Mouse (Mus musculus): ENCODE data around the gene Shisa8. TPM values are rescaled to one million over a fixed set of nuclear protein-coding genes. Genes with fewer than 3 reads are reported as not detected.

Gene Shisa8
- polyA plus RNA-seq (2012; fragmentation: generic; extraction: Trizol): 0.06 TPM
- long read RNA-seq, experiment 1: 0 reads
- long read RNA-seq, experiment 2: 0 reads

DNA sequence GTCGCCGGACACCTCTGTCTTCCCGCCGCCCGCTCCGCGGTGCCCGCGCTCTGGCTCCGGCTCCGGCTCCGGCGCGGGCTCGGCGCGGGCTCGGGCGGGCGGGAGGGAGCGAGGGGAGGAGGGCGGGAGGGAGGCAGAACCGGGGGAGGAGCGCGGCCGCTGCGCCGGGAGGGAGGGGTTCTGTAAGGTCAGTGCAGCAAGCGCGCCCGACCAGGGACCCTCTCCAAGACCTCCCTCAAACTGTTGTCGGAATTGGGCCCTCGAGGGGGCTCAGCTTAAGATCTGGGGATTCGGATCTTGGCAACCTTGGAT lies at the start of gene Shisa8:
Gene Shisa8 (minus strand): TSS at position 64 of the 312 bp plus-strand sequence.
- no peaks in the 10 kb centered on the region for H3K79me3 ChIP-seq (ENCODE audit: low read depth)
- no peak for TF ChIP-seq FOSL1 (IDR thresholded peaks at IDR 0.05; ENCODE audit: insufficient read depth, low read length, poor library complexity, severe bottlenecking)
- no peak for TF ChIP-seq MYOG (IDR thresholded peaks at IDR 0.05; ENCODE audit: control insufficient read depth, extremely low read depth, insufficient read length)
- no peak for TF ChIP-seq CTCF (IDR thresholded peaks at IDR 0.05; ENCODE audit: control insufficient read depth, insufficient read depth, insufficient read length)
- no peak for TF ChIP-seq USF1 (IDR thresholded peaks at IDR 0.05; ENCODE audit: low read depth)
- TF ChIP-seq CEBPB (IDR thresholded peaks at IDR 0.05; ENCODE audit: low read depth): no peak
- no peak for TF ChIP-seq MAX (IDR thresholded peaks at IDR 0.05)
- TF ChIP-seq MYOD1 (IDR thresholded peaks at IDR 0.05; ENCODE audit: control insufficient read depth, insufficient read length, low read depth): no peak
- H3K36me3 ChIP-seq (ENCODE audit: control insufficient read depth, insufficient read depth): no peaks in the 10 kb centered on the region
- no peak within 1 kb of the TSS for H3ac ChIP-seq (ENCODE audit: control insufficient read depth, insufficient read length, low read depth)
- H3K79me2 ChIP-seq (ENCODE audit: control insufficient read depth, insufficient read depth): no peaks in the 10 kb centered on the region
- no peak within 1 kb of the TSS for H3K4me3 ChIP-seq (ENCODE audit: insufficient read depth, poor library complexity, severe bottlenecking)
- peaks cover 38% of the 10 kb centered on the region for H3K27me3 ChIP-seq (ENCODE audit: control insufficient read depth, insufficient read depth, insufficient read length)

DNA sequence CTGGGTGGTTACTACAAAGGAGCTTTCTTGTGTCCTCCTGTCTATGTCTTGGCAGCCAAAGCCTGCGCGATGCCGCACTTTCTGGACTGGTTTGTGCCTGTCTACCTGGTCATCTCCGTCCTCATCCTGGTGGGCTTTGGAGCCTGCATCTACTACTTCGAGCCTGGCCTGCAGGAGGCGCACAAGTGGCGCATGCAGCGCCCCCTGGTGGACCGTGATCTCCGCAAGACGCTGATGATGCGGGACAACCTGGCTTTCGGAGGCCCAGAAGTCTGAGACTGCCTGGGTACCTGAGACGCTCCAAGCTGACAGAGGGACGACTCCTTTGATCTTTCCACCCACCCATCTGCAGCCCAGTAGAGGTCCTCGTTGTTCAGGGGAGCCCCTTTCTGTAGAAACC lies 46.9 kb upstream of the Shisa8 start:
- Histone ChIP-seq H3K4me3 (ENCODE audit: insufficient read depth, poor library complexity, severe bottlenecking) (no peak overlapping the region), H3K36me3 (ENCODE audit: control insufficient read depth, insufficient read depth) (no peaks in the 10 kb centered on the region), H3K27me3 (ENCODE audit: control insufficient read depth, insufficient read depth, insufficient read length) (peaks cover 55% of the 10 kb centered on the region), H3K79me3 (ENCODE audit: low read depth) (no peaks in the 10 kb centered on the region), H3K79me2 (ENCODE audit: control insufficient read depth, insufficient read depth) (no peaks in the 10 kb centered on the region), H3ac (ENCODE audit: control insufficient read depth, insufficient read length, low read depth) (no peak overlapping the region)
- TF ChIP-seq USF1 (IDR thresholded peaks at IDR 0.05; ENCODE audit: low read depth): no peak
- no peak for TF ChIP-seq MYOG (IDR thresholded peaks at IDR 0.05; ENCODE audit: control insufficient read depth, extremely low read depth, insufficient read length)
- peak; percentile 98 for TF ChIP-seq CTCF (IDR thresholded peaks at IDR 0.05; ENCODE audit: control insufficient read depth, insufficient read depth, insufficient read length)
- TF ChIP-seq CEBPB (IDR thresholded peaks at IDR 0.05; ENCODE audit: low read depth): no peak
- no peak for TF ChIP-seq FOSL1 (IDR thresholded peaks at IDR 0.05; ENCODE audit: insufficient read depth, low read length, poor library complexity, severe bottlenecking)

DNA sequence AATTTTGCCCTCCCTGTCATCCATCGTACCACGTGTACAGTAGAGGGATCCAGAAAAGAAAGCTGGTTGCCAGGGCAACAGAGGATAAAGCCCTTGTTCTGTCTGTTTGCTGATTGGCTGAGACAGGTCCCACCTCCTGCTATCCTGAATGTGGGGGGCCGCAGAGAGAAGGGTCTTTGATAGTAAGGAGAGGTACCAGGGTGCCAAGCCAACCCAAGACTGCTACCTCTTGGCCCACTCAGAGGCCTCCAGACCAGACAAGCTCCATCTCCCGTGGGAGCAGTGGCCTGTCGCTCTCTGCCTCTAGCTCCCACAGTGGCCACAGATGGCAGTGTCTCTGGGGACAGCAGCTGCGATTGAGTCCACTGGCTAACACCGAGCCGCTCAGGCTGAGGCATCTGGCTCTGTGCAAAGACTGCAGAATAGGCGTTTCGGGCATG lies 43.3 kb upstream of the Shisa8 start:
- no peaks in the 10 kb centered on the region for H3K79me3 ChIP-seq (ENCODE audit: low read depth)
- no peak for TF ChIP-seq FOSL1 (IDR thresholded peaks at IDR 0.05; ENCODE audit: insufficient read depth, low read length, poor library complexity, severe bottlenecking)
- TF ChIP-seq CEBPB (IDR thresholded peaks at IDR 0.05; ENCODE audit: low read depth): no peak
- no peak for TF ChIP-seq MYOG (IDR thresholded peaks at IDR 0.05; ENCODE audit: control insufficient read depth, extremely low read depth, insufficient read length)
- TF ChIP-seq USF1 (IDR thresholded peaks at IDR 0.05; ENCODE audit: low read depth): no peak
- no peak for TF ChIP-seq MAX (IDR thresholded peaks at IDR 0.05)
- no peak for TF ChIP-seq MYOD1 (IDR thresholded peaks at IDR 0.05; ENCODE audit: control insufficient read depth, insufficient read length, low read depth)
- no peak for TF ChIP-seq CTCF (IDR thresholded peaks at IDR 0.05; ENCODE audit: control insufficient read depth, insufficient read depth, insufficient read length)
- no peak overlapping the region for H3K4me3 ChIP-seq (ENCODE audit: insufficient read depth, poor library complexity, severe bottlenecking)
- no peak overlapping the region for H3ac ChIP-seq (ENCODE audit: control insufficient read depth, insufficient read length, low read depth)
- H3K27me3 ChIP-seq (ENCODE audit: control insufficient read depth, insufficient read depth, insufficient read length): peaks cover 36% of the 10 kb centered on the region
- no peaks in the 10 kb centered on the region for H3K79me2 ChIP-seq (ENCODE audit: control insufficient read depth, insufficient read depth)
- no peaks in the 10 kb centered on the region for H3K36me3 ChIP-seq (ENCODE audit: control insufficient read depth, insufficient read depth)

- Histone ChIP-seq H3K79me2 (ENCODE audit: control insufficient read depth, insufficient read depth) (no peaks in the 10 kb centered on the region), H3ac (ENCODE audit: control insufficient read depth, insufficient read length, low read depth) (no peak overlapping the region), H3K4me3 (ENCODE audit: insufficient read depth, poor library complexity, severe bottlenecking) (no peak overlapping the region), H3K36me3 (ENCODE audit: control insufficient read depth, insufficient read depth) (no peaks in the 10 kb centered on the region), H3K79me3 (ENCODE audit: low read depth) (no peaks in the 10 kb centered on the region), H3K27me3 (ENCODE audit: control insufficient read depth, insufficient read depth, insufficient read length) (peaks cover 31% of the 10 kb centered on the region)
- TF ChIP-seq USF1 (IDR thresholded peaks at IDR 0.05; ENCODE audit: low read depth) (no peak), FOSL1 (IDR thresholded peaks at IDR 0.05; ENCODE audit: insufficient read depth, low read length, poor library complexity, severe bottlenecking) (no peak), CEBPB (IDR thresholded peaks at IDR 0.05; ENCODE audit: low read depth) (no peak), MAX (IDR thresholded peaks at IDR 0.05) (no peak), MYOD1 (IDR thresholded peaks at IDR 0.05; ENCODE audit: control insufficient read depth, insufficient read length, low read depth) (no peak), CTCF (IDR thresholded peaks at IDR 0.05; ENCODE audit: control insufficient read depth, insufficient read depth, insufficient read length) (no peak), MYOG (IDR thresholded peaks at IDR 0.05; ENCODE audit: control insufficient read depth, extremely low read depth, insufficient read length) (no peak)
Observed at GRCm38 (mm10) chr15:82255248-82255647, 42.6 kb upstream of the Shisa8 start.

DNA sequence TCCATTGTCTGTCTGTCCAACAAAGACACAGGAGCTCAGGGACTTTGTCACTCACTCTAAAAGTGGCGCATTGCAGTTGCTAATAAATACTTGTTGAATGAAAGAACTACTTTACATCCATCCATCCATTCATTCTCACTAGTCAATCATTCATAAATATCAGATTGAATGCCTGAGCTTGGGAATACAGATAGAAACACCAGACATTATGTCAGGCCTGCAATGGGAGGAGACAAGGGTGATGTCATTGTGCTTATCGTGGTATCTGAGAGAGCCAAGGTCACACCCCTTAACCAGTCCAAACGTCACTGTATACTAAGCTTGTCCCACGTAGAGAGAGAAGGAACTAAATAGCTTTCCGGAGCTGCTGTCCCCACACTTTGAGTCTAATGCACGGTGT lies 39.5 kb upstream of the Shisa8 start, which contains the start of gene 1500009C09Rik:
Gene 1500009C09Rik (plus strand): TSS at position 301 of the 400 bp plus-strand sequence.
- no peaks in the 10 kb centered on the region for H3K79me3 ChIP-seq (ENCODE audit: low read depth)
- peaks cover 12% of the 10 kb centered on the region for H3K27me3 ChIP-seq (ENCODE audit: control insufficient read depth, insufficient read depth, insufficient read length)
- H3K4me3 ChIP-seq (ENCODE audit: insufficient read depth, poor library complexity, severe bottlenecking): no peak within 1 kb of the TSS
- TF ChIP-seq CTCF (IDR thresholded peaks at IDR 0.05; ENCODE audit: control insufficient read depth, insufficient read depth, insufficient read length) (no peak), FOSL1 (IDR thresholded peaks at IDR 0.05; ENCODE audit: insufficient read depth, low read length, poor library complexity, severe bottlenecking) (no peak), CEBPB (IDR thresholded peaks at IDR 0.05; ENCODE audit: low read depth) (no peak), USF1 (IDR thresholded peaks at IDR 0.05; ENCODE audit: low read depth) (no peak), MYOG (IDR thresholded peaks at IDR 0.05; ENCODE audit: control insufficient read depth, extremely low read depth, insufficient read length) (no peak), MYOD1 (IDR thresholded peaks at IDR 0.05; ENCODE audit: control insufficient read depth, insufficient read length, low read depth) (no peak), MAX (IDR thresholded peaks at IDR 0.05) (no peak)
- no peak within 1 kb of the TSS for H3ac ChIP-seq (ENCODE audit: control insufficient read depth, insufficient read length, low read depth)
- no peaks in the 10 kb centered on the region for H3K36me3 ChIP-seq (ENCODE audit: control insufficient read depth, insufficient read depth)
- no peaks in the 10 kb centered on the region for H3K79me2 ChIP-seq (ENCODE audit: control insufficient read depth, insufficient read depth)

- H3K27me3 ChIP-seq (ENCODE audit: control insufficient read depth, insufficient read depth, insufficient read length): peaks cover 12% of the 10 kb centered on the region
- no peak overlapping the region for H3ac ChIP-seq (ENCODE audit: control insufficient read depth, insufficient read length, low read depth)
- no peaks in the 10 kb centered on the region for H3K79me2 ChIP-seq (ENCODE audit: control insufficient read depth, insufficient read depth)
- H3K79me3 ChIP-seq (ENCODE audit: low read depth): no peaks in the 10 kb centered on the region
- no peak overlapping the region for H3K4me3 ChIP-seq (ENCODE audit: insufficient read depth, poor library complexity, severe bottlenecking)
- no peaks in the 10 kb centered on the region for H3K36me3 ChIP-seq (ENCODE audit: control insufficient read depth, insufficient read depth)
- no peak for TF ChIP-seq MYOG (IDR thresholded peaks at IDR 0.05; ENCODE audit: control insufficient read depth, extremely low read depth, insufficient read length)
- no peak for TF ChIP-seq MYOD1 (IDR thresholded peaks at IDR 0.05; ENCODE audit: control insufficient read depth, insufficient read length, low read depth)
- no peak for TF ChIP-seq FOSL1 (IDR thresholded peaks at IDR 0.05; ENCODE audit: insufficient read depth, low read length, poor library complexity, severe bottlenecking)
- no peak for TF ChIP-seq CEBPB (IDR thresholded peaks at IDR 0.05; ENCODE audit: low read depth)
- no peak for TF ChIP-seq MAX (IDR thresholded peaks at IDR 0.05)
- no peak for TF ChIP-seq CTCF (IDR thresholded peaks at IDR 0.05; ENCODE audit: control insufficient read depth, insufficient read depth, insufficient read length)
- TF ChIP-seq USF1 (IDR thresholded peaks at IDR 0.05; ENCODE audit: low read depth): no peak
Observed at GRCm38 (mm10) chr15:82251579-82251978, 39.0 kb upstream of the Shisa8 start.
